Mouse (Mus musculus): ENCODE measurements around the gene Milr1. TPM values are rescaled to one million over a fixed set of nuclear protein-coding genes. Genes with fewer than 3 reads are reported as not detected.

Gene Milr1
- 0.57 and 0.95 TPM in 2 replicates for polyA plus RNA-seq (2016; fragmentation: Nextera tagmentation; extraction: Ambion mirVana)

DNA sequence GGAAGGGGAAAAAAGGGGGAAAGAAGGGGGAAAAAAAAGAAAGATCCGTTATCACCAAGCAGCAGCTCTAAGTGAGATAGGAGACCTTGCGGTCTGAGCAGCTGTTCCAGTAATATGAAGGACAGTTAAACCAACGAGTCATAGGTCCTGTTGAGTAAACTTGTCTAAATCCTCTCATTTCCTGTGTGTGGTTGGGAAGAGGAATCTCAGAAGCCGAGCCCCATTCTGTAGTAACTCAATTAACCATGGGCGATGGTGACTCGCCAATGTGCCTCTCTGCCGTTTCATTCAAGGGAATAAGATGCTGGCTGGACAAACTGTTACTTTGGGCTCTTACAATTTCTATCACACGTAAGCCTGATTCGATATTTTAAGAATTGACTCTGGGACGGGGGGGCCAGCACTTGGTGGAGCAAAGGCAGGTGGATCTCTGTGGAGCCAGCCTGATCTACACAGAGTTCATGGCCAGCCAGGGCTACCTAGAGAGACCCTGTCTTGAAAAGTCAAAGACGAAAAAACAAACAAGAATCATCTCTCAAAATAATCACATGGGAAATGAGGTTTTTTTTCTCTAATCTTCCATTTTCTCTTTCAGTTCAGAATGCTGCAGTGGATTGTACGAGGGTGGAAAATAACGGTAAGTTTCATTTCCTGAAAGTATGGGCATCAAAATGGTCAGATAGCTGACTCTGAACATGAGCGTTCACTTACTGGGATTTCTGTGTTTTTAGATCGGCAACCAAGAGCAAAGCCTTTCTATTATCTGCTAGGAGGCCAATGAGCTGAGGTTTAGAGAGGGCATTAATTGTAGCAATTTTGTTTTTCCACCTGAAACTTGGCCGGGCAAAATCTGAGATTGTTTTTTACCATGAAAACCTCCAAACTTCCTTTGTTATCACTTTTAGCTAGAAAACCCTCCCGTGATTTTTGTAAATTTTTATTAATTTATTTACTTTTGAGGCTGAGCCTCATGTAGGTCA is at the start of gene Milr1:
Gene Milr1 (plus strand): TSS at position 188 of the 980 bp plus-strand sequence.
- H3K9ac ChIP-seq: no peak within 1 kb of the TSS
- WGBS: 72% methylated on average over 17 of the region's 17 CpGs
- no peak for ATAC-seq (ENCODE audit: insufficient number of reproducible peaks, low FRiP score)
- no peak within 1 kb of the TSS for H3K4me2 ChIP-seq
- H3K27ac ChIP-seq (ENCODE audit: poor library complexity, severe bottlenecking): no peak within 1 kb of the TSS
- H3K9me3 ChIP-seq (replicated peaks): no peaks in the 10 kb centered on the region
- no peaks in the 10 kb centered on the region for H3K27me3 ChIP-seq (replicated peaks)
- no peaks in the 10 kb centered on the region for H3K36me3 ChIP-seq
- no peak within 1 kb of the TSS for H3K4me3 ChIP-seq
- peaks cover 9% of the 10 kb centered on the region; the same call in 1 of the 2 replicates for H3K4me1 ChIP-seq (replicated peaks)

DNA sequence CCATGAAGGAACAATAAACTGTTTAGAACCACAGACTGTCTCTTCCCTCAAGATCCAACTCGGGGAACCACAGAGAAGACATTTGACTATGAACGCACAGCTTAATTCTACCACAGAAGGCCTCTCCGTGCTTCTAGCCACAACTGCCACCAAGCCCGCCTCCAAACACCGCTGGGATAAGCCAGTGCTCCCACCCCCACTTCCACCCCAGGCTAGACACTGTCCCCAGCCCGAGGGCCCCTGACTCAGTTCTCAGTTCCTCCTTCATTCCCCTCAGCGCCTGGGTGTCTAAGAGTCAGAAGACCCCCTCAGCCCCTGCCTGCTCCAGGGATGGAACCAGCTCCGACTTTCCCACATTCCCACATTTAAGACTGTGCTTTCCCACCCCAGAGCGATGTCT is 49.4 kb upstream of the Milr1 start:
- Histone ChIP-seq H3K27ac (ENCODE audit: poor library complexity, severe bottlenecking) (no peak overlapping the region), H3K36me3 (peaks cover 16% of the 10 kb centered on the region; the same call in 1 of the 2 replicates), H3K4me1 (replicated peaks) (peaks cover 11% of the 10 kb centered on the region), H3K9ac (no peak overlapping the region), H3K27me3 (replicated peaks) (no peaks in the 10 kb centered on the region), H3K4me3 (no peak overlapping the region), H3K9me3 (replicated peaks) (no peaks in the 10 kb centered on the region), H3K4me2 (no peak overlapping the region)
- no peak for ATAC-seq (ENCODE audit: insufficient number of reproducible peaks, low FRiP score)
- 65% methylated on average over 9 of the region's 9 CpGs for WGBS

DNA sequence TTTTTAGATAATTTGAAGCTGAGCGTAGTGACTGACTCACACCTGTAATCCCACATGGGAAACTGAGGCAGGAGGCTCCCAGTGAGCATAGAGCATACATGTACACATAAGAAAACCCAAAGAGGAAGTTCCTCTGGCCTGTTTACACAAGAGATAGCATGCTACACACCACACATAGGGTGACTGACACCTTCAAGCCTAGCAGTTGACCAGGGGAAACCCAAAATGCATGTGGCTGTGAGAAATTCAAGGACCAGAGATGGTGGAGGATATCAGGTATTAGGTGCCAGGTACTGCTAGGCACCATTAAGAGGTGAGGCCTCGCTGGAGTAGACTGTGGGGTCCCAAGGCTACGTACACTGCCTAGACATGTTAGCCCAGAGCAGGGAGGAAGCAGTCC is 48.4 kb upstream of the Milr1 start:
- 77% methylated on average over 3 of the region's 3 CpGs for WGBS
- H3K36me3 ChIP-seq: peaks cover 16% of the 10 kb centered on the region; the same call in 1 of the 2 replicates

DNA sequence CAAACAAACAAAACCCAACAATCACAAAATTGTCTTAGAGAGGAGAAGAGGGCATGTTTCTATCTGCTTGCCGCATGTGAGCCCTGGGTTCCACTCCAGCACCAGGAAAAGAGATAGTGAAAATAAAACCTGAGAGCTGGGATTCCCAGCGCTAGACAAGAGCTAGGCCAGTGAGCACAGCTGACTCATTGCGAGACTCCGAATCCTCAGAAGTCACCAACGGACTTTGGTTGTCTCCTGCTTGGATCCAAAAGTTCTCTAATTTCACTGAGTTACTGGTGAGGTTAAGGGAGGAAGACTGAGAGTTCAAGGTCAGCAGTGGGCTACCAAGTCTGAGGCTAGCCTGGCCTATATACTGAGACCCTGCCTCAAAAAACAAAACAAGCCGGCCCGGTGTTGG is 47.1 kb upstream of the Milr1 start:
- no peak for ATAC-seq (ENCODE audit: insufficient number of reproducible peaks, low FRiP score)
- 83% methylated on average over 7 of the region's 7 CpGs for WGBS
- no peak overlapping the region for H3K9ac ChIP-seq

More for the DNA sequence above, 48.4 kb upstream of the Milr1 start:
- H3K27me3 ChIP-seq (replicated peaks): no peaks in the 10 kb centered on the region
- no peak overlapping the region for H3K4me3 ChIP-seq
- H3K9me3 ChIP-seq (replicated peaks): no peaks in the 10 kb centered on the region
- H3K4me1 ChIP-seq (replicated peaks): peaks cover 18% of the 10 kb centered on the region
- no peak overlapping the region for H3K27ac ChIP-seq (ENCODE audit: poor library complexity, severe bottlenecking)
- ATAC-seq (ENCODE audit: insufficient number of reproducible peaks, low FRiP score): no peak
- no peak overlapping the region for H3K9ac ChIP-seq
- H3K4me2 ChIP-seq: no peak overlapping the region

DNA sequence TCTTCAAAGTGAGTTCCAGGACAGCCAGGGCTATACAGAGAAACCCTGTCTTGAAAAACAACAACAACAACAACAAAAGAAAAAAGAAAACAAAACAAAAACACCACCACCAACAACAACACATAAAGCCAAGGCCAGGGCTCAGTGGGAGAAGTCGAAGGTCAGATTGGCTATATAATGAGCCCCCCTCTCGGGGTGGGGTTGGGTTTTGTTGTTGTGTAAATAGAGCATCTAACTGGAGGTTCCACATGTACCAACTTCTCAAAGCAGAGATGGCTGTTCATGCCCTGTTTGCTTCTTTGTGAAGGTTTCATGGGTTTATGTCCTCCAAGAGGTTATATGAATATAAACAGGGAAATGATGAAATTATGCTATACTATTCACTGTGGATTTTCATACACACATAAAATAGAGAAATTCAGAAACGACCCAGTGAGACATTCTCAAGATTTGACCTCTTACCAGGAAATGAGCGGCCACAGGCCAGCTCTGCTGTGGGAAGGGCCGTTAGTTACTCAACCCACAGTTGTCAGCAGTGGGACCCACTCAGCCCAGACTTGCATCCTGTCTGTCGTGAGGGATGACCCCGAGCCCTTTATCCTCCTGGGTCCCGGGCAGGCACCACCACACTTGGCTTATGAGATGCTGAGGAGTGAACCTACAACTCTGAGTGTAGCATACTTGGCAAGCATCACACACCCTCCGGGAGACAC is 46.5 kb upstream of the Milr1 start:
- Histone ChIP-seq H3K27me3 (replicated peaks) (no peaks in the 10 kb centered on the region), H3K4me1 (replicated peaks) (peaks cover 28% of the 10 kb centered on the region), H3K4me2 (no peak overlapping the region), H3K9ac (no peak overlapping the region), H3K4me3 (no peak overlapping the region), H3K9me3 (replicated peaks) (no peaks in the 10 kb centered on the region), H3K36me3 (no peaks in the 10 kb centered on the region), H3K27ac (ENCODE audit: poor library complexity, severe bottlenecking) (no peak overlapping the region)
- 70% methylated on average over 9 of the region's 9 CpGs for WGBS
- no peak for ATAC-seq (ENCODE audit: insufficient number of reproducible peaks, low FRiP score)

More for the DNA sequence above, 47.1 kb upstream of the Milr1 start:
- no peak overlapping the region for H3K27ac ChIP-seq (ENCODE audit: poor library complexity, severe bottlenecking)
- no peaks in the 10 kb centered on the region for H3K9me3 ChIP-seq (replicated peaks)
- no peak overlapping the region for H3K4me2 ChIP-seq
- peaks cover 22% of the 10 kb centered on the region for H3K4me1 ChIP-seq (replicated peaks)
- no peaks in the 10 kb centered on the region for H3K27me3 ChIP-seq (replicated peaks)
- peaks cover 4% of the 10 kb centered on the region; the same call in 1 of the 2 replicates for H3K36me3 ChIP-seq
- no peak overlapping the region for H3K4me3 ChIP-seq

DNA sequence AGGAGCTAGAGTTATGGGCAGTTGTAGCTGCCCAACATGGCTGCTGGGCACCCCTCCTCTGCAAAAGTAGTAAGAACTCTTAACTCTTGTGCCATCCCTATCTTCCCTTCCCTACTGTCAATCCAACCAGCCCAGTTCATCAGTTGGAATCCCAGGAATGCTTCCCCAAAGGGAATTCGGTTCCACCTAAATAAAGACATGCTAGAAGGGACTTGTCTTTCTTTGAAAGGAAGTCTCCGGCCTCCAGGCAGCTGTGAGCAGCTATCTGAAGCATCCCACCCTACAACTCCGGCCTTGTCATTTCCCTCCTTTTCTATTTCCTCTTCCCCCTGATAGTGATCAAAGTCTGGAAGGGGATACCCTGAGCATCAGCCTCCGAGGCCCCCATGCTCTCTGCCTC is 44.8 kb upstream of the Milr1 start:
- Histone ChIP-seq H3K4me2 (no peak overlapping the region), H3K9ac (no peak overlapping the region), H3K36me3 (no peaks in the 10 kb centered on the region), H3K9me3 (replicated peaks) (no peaks in the 10 kb centered on the region), H3K4me1 (replicated peaks) (peaks cover 41% of the 10 kb centered on the region), H3K27me3 (replicated peaks) (no peaks in the 10 kb centered on the region), H3K4me3 (no peak overlapping the region), H3K27ac (ENCODE audit: poor library complexity, severe bottlenecking) (no peak overlapping the region)
- ATAC-seq (ENCODE audit: insufficient number of reproducible peaks, low FRiP score): no peak
- WGBS: 17% methylated on average over 4 of the region's 4 CpGs

DNA sequence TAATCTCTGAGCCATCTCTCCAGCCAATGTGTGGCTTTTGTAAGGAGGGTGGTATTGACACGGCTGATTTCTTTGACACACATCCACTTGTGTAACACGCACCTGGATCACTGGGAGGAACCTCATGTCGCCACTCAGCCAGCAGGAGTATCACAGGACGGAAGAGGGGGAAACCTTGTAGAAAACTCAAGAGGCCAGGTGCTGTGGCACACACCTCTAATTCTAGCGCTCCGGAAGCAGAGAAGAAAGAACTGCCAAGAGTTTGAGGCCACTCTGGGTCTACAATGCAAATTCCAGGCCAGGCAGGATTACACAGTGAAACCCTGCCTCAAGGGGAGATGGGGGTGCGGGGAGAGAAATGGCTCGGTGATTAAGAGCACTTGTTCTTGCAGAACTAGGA is 43.9 kb upstream of the Milr1 start:
- no peaks in the 10 kb centered on the region for H3K36me3 ChIP-seq
- no peak overlapping the region for H3K9ac ChIP-seq
- no peak overlapping the region for H3K4me3 ChIP-seq
- WGBS: 68% methylated on average over 8 of the region's 8 CpGs
- H3K4me2 ChIP-seq: no peak overlapping the region
- H3K27me3 ChIP-seq (replicated peaks): no peaks in the 10 kb centered on the region
- no peaks in the 10 kb centered on the region for H3K9me3 ChIP-seq (replicated peaks)
- H3K27ac ChIP-seq (ENCODE audit: poor library complexity, severe bottlenecking): no peak overlapping the region
- H3K4me1 ChIP-seq (replicated peaks): peaks cover 42% of the 10 kb centered on the region
- ATAC-seq (ENCODE audit: insufficient number of reproducible peaks, low FRiP score): no peak

DNA sequence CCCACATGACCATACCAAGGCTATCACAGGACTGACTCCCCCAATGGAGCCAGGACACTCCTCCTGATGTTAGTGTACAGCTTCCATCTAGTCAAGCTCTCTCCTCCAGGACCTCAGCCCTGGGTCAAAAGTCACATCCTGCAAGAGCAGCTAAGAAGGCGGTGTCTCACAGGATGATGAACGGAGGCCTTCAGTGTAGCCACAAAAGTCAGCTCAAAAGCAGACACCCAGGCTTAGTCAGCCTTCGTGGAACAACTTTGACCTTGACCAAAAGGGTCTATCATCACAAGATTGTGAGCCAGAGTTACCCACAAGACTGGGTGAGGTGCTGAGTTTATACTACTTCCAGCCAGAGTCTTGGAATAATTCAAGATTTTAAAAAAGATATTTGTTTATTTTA is 43.2 kb upstream of the Milr1 start:
- 53% methylated on average over 3 of the region's 3 CpGs for WGBS
- peaks cover 46% of the 10 kb centered on the region for H3K4me1 ChIP-seq (replicated peaks)
- no peak overlapping the region for H3K4me3 ChIP-seq
- no peaks in the 10 kb centered on the region for H3K27me3 ChIP-seq (replicated peaks)
- ATAC-seq (ENCODE audit: insufficient number of reproducible peaks, low FRiP score): no peak
- H3K9ac ChIP-seq: no peak overlapping the region
- no peak overlapping the region for H3K27ac ChIP-seq (ENCODE audit: poor library complexity, severe bottlenecking)
- H3K36me3 ChIP-seq: no peaks in the 10 kb centered on the region
- H3K9me3 ChIP-seq (replicated peaks): no peaks in the 10 kb centered on the region
- no peak overlapping the region for H3K4me2 ChIP-seq

DNA sequence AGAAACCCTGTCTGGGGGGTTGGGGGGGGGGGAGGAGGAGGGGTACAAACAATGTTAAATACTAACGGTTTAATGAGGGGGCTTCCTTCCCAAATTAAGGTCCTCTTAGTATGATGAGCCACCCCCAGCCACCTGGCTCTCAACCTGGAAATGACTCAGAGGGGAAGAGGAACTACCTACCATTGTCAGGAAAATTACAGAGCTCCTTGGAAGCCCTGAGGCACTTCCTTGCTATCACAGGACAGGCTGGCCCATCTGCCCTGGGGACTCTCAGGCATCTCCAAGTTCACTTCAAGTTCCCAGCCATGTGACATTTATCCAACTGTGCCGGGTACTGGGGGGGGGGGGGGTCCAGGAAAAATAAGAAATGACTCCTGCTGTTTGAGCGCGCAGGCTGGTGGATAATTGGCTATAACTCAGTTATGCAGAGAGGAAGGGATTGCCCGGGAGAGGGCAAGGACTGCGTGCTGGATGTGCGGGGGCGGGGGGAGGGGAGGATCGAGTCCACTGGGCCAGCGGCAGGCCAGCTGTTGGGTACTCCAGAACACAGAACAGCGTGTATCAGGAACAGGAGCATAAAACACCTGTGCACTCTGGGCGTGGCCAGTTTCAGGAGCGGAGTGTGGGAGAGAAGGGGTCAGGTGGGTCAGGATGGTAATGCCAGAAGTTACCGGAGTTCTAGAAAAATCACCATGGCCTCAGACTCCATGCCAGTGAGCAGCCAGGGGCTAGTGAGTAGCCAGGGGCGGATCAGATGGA is 41.6 kb upstream of the Milr1 start:
- H3K4me3 ChIP-seq: no peak overlapping the region

DNA sequence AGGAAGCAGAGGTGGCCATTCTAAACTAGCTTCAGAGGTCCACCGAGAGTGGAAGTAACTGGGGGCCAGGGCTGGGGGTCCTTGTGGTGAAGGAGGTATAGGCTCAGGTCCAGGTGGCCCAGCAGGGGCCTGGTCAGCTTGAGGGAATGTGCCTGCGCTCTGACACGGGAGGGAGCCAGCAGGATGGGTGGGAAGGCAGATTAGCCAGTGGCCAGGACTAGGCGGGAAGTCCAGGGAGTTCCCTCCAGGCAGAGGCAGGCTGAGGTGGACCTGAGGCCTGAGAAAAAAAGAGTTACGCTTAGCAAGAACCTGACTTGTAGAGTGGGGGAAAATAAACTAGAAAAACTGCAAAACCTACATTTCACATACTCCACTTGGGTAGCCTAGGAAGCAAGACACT is 40.2 kb upstream of the Milr1 start:
- Histone ChIP-seq H3K27ac (ENCODE audit: poor library complexity, severe bottlenecking) (peak overlapping the region; percentile 42), H3K9ac (no peak overlapping the region), H3K4me2 (peak overlapping the region; percentile 8), H3K4me1 (replicated peaks) (peaks cover 65% of the 10 kb centered on the region), H3K4me3 (no peak overlapping the region), H3K27me3 (replicated peaks) (no peaks in the 10 kb centered on the region), H3K9me3 (replicated peaks) (no peaks in the 10 kb centered on the region), H3K36me3 (no peaks in the 10 kb centered on the region)
- no peak for ATAC-seq (ENCODE audit: insufficient number of reproducible peaks, low FRiP score)
- whole genome bisulfite sequencing: 50% methylated on average over 5 of the region's 5 CpGs

More for the DNA sequence above, 41.6 kb upstream of the Milr1 start:
- 44% methylated on average over 15 of the region's 15 CpGs for WGBS
- Histone ChIP-seq H3K27ac (ENCODE audit: poor library complexity, severe bottlenecking) (no peak overlapping the region), H3K9me3 (replicated peaks) (no peaks in the 10 kb centered on the region), H3K9ac (no peak overlapping the region), H3K36me3 (no peaks in the 10 kb centered on the region), H3K27me3 (replicated peaks) (no peaks in the 10 kb centered on the region), H3K4me1 (replicated peaks) (peaks cover 57% of the 10 kb centered on the region), H3K4me2 (peak overlapping the region; percentile 27)
- no peak for ATAC-seq (ENCODE audit: insufficient number of reproducible peaks, low FRiP score)

Measured in heart, embryonic 12.5 days (tissue).